Mouse (Mus musculus) left cerebral cortex, postnatal 14 days (tissue): Measurements from ENCODE around the gene Pamr1. TPM values are rescaled to one million over a fixed set of nuclear protein-coding genes. Genes with fewer than 3 reads are reported as not detected.

Experiments used
- DNase-seq, 2 experiments: peaks; one replicate each; pipeline ENCODE4 v3.0.0; 2021 to 2022; ENCODE audit warnings: low spot score in 2 of 2, mixed read lengths in 1 of 2
- intact Hi-C: fragments of 180-260 bp; cut with DNase I; formaldehyde crosslinking; loops from one replicate; pipeline ENCODE4 v1.15.1; 2025
- long read RNA-seq, 2 experiments: library from polyadenylated mRNA; stranded (forward); transcript quantifications; one replicate each; pipeline ENCODE4 v2.0.0; 2021
- total RNA-seq, 2 experiments: library from RNA; stranded (reverse); gene quantifications; 2 replicates each; pipeline ENCODE4 v1.2.3; 2021

Gene Pamr1
- total RNA-seq: 10 to 100 TPM; 34.4 to 35.9 TPM
- long read RNA-seq, experiment 1, transcript Pamr1-201 (11 exons, 2,864 nt): major isoform, 68 of 93 reads
- long read RNA-seq, experiment 1, partial matches to known transcripts: 14 of 93 reads
- long read RNA-seq, experiment 1, other reads (novel, unspliced or antisense): 11 of 93 reads
- long read RNA-seq, experiment 2, transcript Pamr1-201 (11 exons, 2,864 nt): major isoform, 43 of 53 reads
- long read RNA-seq, experiment 2, partial matches to known transcripts: 2 of 53 reads
- long read RNA-seq, experiment 2, other reads (novel, unspliced or antisense): 8 of 53 reads

DNA sequence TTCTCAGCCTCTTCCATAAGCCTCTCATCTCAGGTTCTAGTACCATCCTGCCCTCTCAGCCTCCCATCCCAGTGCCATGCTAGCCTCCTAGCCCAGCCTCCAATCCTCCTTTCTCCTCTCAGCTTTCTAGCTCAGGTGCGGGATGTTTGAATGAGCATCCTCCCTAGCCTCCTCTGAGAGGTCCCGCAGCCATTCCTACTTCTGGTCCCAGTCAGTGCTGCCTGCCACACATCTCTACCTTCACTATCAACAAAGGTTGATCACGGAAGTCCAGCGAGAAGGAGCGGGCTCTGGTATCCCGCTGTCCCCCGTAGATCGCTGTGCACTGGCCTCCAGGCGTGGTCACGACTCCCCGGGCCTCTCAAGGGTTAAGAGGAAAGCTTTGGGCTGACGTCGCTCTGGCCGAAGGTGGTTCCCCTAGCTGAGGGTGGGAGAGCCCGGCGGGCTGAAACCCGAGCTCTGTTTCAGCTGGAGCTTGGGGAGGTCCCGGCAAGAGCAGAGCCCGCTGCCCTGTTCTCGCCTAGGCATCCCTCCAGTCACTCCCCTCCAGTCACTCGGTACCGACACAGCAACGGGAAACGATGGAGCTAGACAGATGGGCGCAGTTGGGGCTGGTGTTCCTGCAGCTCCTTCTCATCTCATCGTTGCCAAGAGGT is at the start of gene Pamr1:
Pamr1 (plus strand) TSS at position 402 of the 656 bp plus-strand sequence.
- peak; percentile 22 to 23 for DNase-seq
- intact Hi-C loops: no loop called here

DNA sequence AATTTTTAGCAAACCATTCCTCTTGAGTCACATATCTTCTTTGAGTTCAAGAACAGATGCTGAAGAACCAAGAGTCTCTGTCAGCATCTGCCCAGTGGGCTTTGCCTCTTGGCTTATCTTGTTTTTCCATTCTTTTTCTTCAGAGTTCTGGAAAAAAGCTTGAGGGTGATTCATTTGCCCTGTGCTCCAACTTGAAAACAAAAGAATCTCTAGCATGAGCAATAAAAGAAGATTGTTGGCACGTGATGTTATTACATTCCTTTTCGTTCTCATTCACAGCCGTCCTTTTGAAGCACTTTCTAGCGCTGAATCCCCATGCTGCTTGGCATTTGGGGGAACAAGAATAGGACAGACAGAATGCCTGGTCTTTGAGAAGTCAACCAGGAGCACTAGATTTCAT is 42.2 kb upstream of the Pamr1 start:
- DNase-seq: no peak
- intact Hi-C loops: no loop called here

DNA sequence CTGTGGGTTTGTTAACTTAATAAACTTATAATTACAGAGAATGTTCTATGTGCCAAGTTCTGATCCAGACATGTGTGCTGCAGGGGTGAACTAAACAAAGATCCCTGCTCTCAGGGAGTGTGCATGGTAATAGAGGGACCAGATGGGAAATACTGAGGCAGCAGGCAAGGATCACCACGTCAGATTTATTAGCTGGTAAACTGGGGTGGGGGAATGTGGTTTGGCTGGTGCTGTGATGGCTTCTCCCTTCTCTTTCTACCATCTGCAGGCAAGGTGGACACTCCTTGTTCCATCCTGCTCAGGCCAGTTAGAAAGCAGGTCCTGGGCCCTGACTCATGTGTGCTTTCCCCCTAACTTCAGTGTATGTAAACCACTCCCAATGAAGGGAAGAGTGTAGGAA is 41.7 kb upstream of the Pamr1 start:
- intact Hi-C loops: no loop called here
- no peak for DNase-seq

DNA sequence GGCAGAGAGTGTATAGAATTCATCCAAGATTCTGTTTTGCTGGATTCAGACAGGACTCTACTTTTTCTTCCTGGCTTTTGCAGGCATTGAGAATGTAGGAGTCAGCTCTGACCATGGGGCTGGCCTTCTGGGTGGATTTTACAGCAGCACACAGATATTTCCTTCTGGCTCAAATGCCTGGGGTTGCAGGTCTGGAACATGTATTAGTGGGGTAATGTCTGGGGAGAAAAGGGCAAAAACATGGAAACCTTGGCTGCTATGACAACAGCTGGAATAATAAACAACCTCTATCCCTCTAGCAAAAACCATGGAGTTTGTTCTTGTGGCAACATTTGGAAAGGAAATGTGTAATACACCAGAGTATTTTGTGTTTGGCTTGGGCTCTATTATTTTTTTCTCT is 29.9 kb upstream of the Pamr1 start:
- intact Hi-C loops: no loop called here

DNA sequence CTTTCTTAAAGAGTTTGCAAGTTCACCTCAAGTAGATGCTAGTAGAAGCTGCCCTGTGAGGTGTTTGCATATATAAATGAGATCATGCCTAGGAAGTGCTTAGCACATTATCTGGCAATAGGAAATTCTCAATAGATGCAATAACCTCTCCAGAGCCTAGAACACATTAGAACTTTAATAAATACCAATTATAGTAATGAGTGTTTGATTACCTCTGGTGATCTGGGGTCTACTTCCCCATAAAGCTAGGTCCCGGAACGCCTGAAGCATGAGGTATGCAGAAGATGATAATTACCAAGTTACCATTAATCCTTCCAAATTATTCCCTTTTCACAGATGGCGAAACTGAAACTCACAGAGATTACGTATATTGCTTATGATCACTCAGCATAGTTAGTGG is 22.2 kb upstream of the Pamr1 start:
- no peak for DNase-seq
- intact Hi-C loops: no loop called here

More for the DNA sequence above, 29.9 kb upstream of the Pamr1 start:
- DNase-seq: no peak

GRCm38 (mm10) chr2:102533437-102533836 is 16.4 kb upstream of the Pamr1 start:
- DNase-seq: no peak

GRCm38 (mm10) chr2:102536766-102537165 is 13.0 kb upstream of the Pamr1 start:
- DNase-seq: no peak
- intact Hi-C loops: no loop called here

More at GRCm38 (mm10) chr2:102533437-102533836, 16.4 kb upstream of the Pamr1 start:
- intact Hi-C loops: no loop called here

DNA sequence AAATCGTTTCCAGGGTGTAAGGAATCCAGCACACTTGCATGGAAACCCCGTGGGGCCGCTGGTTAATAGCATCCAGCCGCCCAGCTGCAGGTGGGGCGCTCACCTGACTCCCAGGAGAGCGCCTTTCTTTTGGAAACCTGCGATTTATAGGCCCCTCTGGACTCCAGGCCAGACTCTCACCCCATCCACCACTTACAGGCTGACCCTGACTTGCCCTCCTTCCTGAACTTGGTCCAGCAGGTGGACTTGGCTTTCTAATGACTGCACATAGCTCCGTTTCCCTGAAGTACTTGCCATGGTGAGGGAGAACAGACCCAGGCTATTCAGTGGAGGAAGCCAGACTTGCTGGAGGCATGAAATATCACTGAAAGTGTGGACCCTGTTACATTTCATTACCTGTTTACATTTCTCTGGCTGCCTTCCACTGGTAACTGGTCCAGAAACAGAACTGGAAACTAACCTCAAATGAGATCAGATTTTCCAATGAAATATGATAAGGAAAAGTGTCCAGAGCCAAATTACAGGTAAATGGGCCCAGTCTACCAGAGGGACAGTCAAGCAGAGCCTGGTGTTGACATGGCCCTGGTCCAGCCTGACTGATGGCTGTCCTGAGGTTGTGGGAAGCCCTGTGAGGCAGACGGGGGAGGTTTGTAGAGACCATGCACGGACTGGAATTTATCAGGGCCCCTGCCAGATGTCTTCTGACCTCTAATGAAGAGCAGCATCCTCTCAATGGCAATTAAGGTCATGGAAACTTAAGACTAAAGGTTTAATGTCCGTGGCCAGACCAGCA is 9.2 kb upstream of the Pamr1 start:
- DNase-seq: no peak
- intact Hi-C loops: no loop called here

- DNase-seq: peak in 1 of 2 experiments; percentile 32
- intact Hi-C loops: no loop called here
Observed at GRCm38 (mm10) chr2:102541404-102542125, 8.2 kb upstream of the Pamr1 start.

DNA sequence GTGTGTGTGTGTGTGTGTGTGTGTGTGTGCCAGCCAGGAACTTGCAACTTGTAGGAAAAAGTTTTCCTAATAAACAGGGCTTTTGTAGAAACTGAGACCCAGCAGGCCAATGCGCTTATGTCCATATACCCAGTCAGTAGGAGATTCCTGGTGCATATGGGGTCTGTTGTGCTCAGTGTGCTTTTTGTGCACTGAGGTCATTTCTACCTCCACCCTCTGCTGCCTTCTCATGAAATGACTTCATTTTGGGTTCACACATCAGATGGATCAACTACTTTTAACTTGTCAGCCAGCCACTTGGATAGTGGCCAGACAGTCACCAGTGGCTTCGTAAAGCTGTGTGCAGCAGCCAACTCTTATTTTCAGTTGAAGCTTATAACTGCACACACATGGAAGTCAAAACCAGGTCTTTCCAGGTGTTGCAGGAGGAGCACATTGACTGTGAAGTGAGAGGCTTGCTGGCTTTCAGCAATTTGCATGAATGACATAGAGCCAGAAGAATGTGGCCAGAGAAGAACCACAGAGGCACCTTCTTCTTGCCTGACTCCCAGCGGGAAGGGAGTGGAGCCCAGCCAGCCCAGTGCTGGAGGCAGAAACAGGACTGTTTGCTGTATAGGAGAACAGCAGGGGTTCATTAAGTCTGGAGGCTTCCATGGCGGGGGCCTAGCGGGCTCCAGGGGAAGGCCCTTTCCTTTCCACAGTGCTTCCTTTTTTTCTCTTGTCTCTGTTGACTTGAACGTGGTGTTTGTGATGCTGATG is 5.7 kb upstream of the Pamr1 start:
- intact Hi-C loops: no loop called here
- peak in 1 of 2 experiments; percentile 41 for DNase-seq

DNA sequence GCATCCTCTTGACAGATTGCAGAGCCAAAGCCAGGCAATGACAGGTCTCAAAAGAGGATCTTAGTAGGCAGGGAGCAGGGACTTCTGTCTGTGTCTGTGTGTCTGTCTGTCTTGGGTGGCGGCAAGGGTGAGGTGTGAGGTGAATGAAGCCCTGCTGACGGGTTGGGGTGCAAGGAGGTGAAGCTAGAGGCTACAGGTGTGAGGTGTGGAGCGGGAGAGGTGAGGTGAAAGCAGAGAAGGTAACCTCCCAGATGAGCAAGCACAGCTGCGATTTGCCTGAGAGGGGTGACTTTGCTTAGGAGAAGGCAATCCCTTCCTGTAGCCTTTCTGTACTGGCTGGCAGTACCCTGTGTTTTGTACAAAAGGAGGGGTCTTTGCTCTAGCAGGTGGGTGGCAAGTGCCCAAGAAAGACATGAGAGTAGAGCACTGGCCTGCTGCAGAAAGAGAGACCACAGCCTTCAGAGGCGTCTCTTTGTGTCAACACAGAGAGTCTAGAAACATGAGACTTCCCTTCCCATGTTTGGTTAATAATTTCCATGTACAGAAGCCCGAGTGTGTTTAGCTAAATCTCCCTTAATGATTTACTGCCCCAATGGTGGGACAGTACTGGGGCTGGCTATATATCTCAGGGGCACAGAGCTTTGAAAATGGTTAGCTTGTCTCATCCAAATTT is 1.2 kb downstream of the Pamr1 start:
- DNase-seq: no peak
- intact Hi-C loops: no loop called here

- DNase-seq: no peak
- intact Hi-C loops: no loop called here
Observed at GRCm38 (mm10) chr2:102551594-102551993, 1.8 kb downstream of the Pamr1 start.

DNA sequence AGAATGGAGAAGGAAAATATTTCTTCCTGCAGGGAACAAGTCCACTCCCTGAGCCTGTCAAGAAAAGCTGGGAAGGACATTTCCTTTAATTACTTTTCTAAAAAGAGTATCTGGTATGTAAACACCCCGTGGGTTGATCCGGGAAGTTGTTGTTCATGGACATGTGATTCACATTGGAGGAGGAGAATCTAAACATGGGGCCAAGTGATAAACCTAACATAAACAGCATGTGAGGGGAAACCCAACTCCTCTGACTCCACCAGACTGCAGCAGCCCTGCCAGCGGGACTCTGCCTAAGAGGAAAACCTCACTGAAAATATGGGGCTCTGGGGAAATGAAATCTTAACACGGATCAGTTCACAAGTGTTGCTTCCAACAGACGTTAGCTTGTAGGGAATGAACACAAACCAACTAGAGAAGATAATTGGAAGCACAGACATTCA is 2.3 kb downstream of the Pamr1 start:
- intact Hi-C loops: no loop called here
- DNase-seq: no peak

- intact Hi-C loops: no loop called here
- DNase-seq: no peak
Observed at GRCm38 (mm10) chr2:102557085-102557484, 7.3 kb downstream of the Pamr1 start.

DNA sequence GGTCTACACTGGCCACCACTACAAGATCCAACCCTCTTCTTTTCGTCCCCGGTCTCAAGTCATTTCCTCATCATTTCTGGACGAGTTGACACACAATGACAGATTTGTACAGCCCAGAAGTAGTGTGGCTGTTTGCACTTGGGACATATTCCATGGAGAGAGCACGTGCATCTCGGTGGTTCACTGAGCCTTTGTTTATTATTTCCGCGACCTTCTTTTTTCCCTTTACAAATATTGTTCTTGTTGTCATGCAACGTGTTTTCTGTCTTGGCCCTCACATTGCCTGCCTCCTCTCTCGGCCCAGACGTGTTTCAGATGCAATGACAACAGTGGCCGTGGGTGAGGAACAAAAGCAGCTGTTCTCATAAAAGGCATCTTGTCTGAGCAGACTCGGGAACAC is 9.2 kb downstream of the Pamr1 start:
- no peak for DNase-seq
- intact Hi-C loops: no loop called here

DNA sequence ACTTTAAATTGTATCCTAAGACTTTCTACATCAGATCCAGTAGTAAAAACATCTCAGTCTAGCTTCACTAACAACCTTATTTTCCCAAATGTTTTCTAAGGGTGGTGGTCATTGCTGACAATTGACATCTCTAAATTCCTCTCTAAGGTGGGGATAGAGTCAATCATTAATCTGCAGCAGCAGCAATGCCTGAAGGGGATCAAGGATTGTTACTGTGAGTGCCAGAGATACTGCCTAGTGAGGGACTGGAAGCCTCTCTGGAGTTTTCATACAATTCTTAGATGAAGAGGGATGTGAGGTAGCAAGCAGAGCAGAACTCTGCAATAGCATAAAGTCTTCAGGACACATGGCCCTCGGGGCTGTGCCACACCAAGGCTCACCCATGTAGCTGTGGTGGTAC is 14.0 kb downstream of the Pamr1 start:
- intact Hi-C loops: no loop called here
- no peak for DNase-seq

GRCm38 (mm10) chr2:102579248-102579647 is 29.4 kb downstream of the Pamr1 start:
- intact Hi-C loops: no loop called here
- DNase-seq: peak in 1 of 2 experiments; percentile 49

GRCm38 (mm10) chr2:102589977-102590376 is 40.2 kb downstream of the Pamr1 start:
- DNase-seq: peak; percentile 58 to 65
- intact Hi-C loops: loop anchor here (10.0 kb wide), 1 partner anchor 155 kb away; no protein-coding TSS in a partner anchor
